Mouse (Mus musculus): ENCODE measurements around the gene Celf2. TPM values are rescaled to one million over a fixed set of nuclear protein-coding genes. Genes with fewer than 3 reads are reported as not detected.
A peak's percentile ranks its signal among the peaks of the same experiment; 100 is the strongest.

The Celf2 gene
- total RNA-seq, 4 experiments from 2014 or later, result 407 to 514 (median 457) TPM

- no peak for DNase-seq (ENCODE audit: low spot score in 2 of 2)
Measured at GRCm38 (mm10) chr2:6739998-6740668, 769.2 kb downstream of the Celf2 start.

- no peak for DNase-seq (ENCODE audit: low spot score in 2 of 2)
Measured at GRCm38 (mm10) chr2:6732026-6732425, 777.3 kb downstream of the Celf2 start.

GRCm38 (mm10) chr2:6730860-6731259 is 778.5 kb downstream of the Celf2 start:
- DNase-seq (ENCODE audit: low spot score in 2 of 2), result no peak

GRCm38 (mm10) chr2:6729984-6730383 is 779.4 kb downstream of the Celf2 start:
- DNase-seq (ENCODE audit: low spot score in 2 of 2), result no peak

- no peak for DNase-seq (ENCODE audit: low spot score in 2 of 2)
Measured at GRCm38 (mm10) chr2:6728840-6729252, 780.5 kb downstream of the Celf2 start.

GRCm38 (mm10) chr2:6727366-6727765 is 782.0 kb downstream of the Celf2 start:
- DNase-seq (ENCODE audit: low spot score in 2 of 2), result no peak

- DNase-seq (ENCODE audit: low spot score in 2 of 2), result no peak
Measured at GRCm38 (mm10) chr2:6726071-6726470, 783.3 kb downstream of the Celf2 start.

GRCm38 (mm10) chr2:6723602-6724001 is 785.8 kb downstream of the Celf2 start:
- DNase-seq (ENCODE audit: low spot score in 2 of 2), result no peak

- peak; percentile 53 to 73 for DNase-seq (ENCODE audit: low spot score in 2 of 2)
Measured at GRCm38 (mm10) chr2:6721460-6722401, 787.6 kb downstream of the Celf2 start.

GRCm38 (mm10) chr2:6720753-6721459 is 788.5 kb downstream of the Celf2 start:
- no peak for DNase-seq (ENCODE audit: low spot score in 2 of 2)

- no peak for DNase-seq (ENCODE audit: low spot score in 2 of 2)
Measured at GRCm38 (mm10) chr2:6718864-6719263, 790.5 kb downstream of the Celf2 start.

- DNase-seq (ENCODE audit: low spot score in 2 of 2), result no peak
Measured at GRCm38 (mm10) chr2:6717953-6718352, 791.4 kb downstream of the Celf2 start.

GRCm38 (mm10) chr2:6715562-6715961 is 793.8 kb downstream of the Celf2 start:
- DNase-seq (ENCODE audit: low spot score in 2 of 2), result no peak

GRCm38 (mm10) chr2:6713529-6713928 is 795.8 kb downstream of the Celf2 start:
- no peak for DNase-seq (ENCODE audit: low spot score in 2 of 2)

- DNase-seq (ENCODE audit: low spot score in 2 of 2), result no peak
Measured at GRCm38 (mm10) chr2:6710687-6711430, 798.5 kb downstream of the Celf2 start.

- DNase-seq (ENCODE audit: low spot score in 2 of 2), result no peak
Measured at GRCm38 (mm10) chr2:6707959-6708519, 801.3 kb downstream of the Celf2 start.

- DNase-seq (ENCODE audit: low spot score in 2 of 2), result no peak
Measured at GRCm38 (mm10) chr2:6707276-6707675, 802.1 kb downstream of the Celf2 start.

- no peak for DNase-seq (ENCODE audit: low spot score in 2 of 2)
Measured at GRCm38 (mm10) chr2:6705929-6706739, 803.2 kb downstream of the Celf2 start.

- DNase-seq (ENCODE audit: low spot score in 2 of 2), result no peak
Measured at GRCm38 (mm10) chr2:6705475-6705874, 803.9 kb downstream of the Celf2 start.

- no peak for DNase-seq (ENCODE audit: low spot score in 2 of 2)
Measured at GRCm38 (mm10) chr2:6704804-6705203, 804.6 kb downstream of the Celf2 start.
